Mouse (Mus musculus) C2C12 (cell line): Measurements from ENCODE around the gene Akap5.

ENCODE experiments used
- CEBPB ChIP-seq: IDR thresholded peaks from one replicate; pipeline ENCODE4 v1.6.1; 2011; ENCODE audit warnings: low read depth, mild to moderate bottlenecking, control low read depth, moderate library complexity
- CTCF ChIP-seq: IDR thresholded peaks from one replicate; pipeline ENCODE4 v1.5.1; 2011; ENCODE audit not compliant: control insufficient read depth, insufficient read depth, insufficient read length
- FOSL1 ChIP-seq: IDR thresholded peaks from one replicate; pipeline ENCODE4 v1.8.0; 2011; ENCODE audit warnings: mild to moderate bottlenecking, low read length; ENCODE audit not compliant: poor library complexity, insufficient read depth, severe bottlenecking
- MAX ChIP-seq: IDR thresholded peaks from one replicate; pipeline ENCODE4 v1.6.1; 2011; ENCODE audit warnings: mild to moderate bottlenecking, control low read depth
- MYOD1 ChIP-seq: IDR thresholded peaks from one replicate; pipeline ENCODE4 v1.6.1; 2011; ENCODE audit warnings: low read depth; ENCODE audit not compliant: control insufficient read depth, insufficient read length
- MYOG ChIP-seq: IDR thresholded peaks from one replicate; pipeline ENCODE4 v1.6.1; 2011; ENCODE audit not compliant: control insufficient read depth, insufficient read length; ENCODE audit errors: extremely low read depth
- USF1 ChIP-seq: IDR thresholded peaks from one replicate; pipeline ENCODE4 v1.6.1; 2011; ENCODE audit warnings: low read depth, mild to moderate bottlenecking, control low read depth, moderate library complexity

- no peak for TF ChIP-seq CTCF
- TF ChIP-seq MYOD1 = no peak
- no peak for TF ChIP-seq MAX
- no peak for TF ChIP-seq USF1
- TF ChIP-seq CEBPB = no peak
- no peak for TF ChIP-seq MYOG
- TF ChIP-seq FOSL1 = no peak
Observed at GRCm38 (mm10) chr12:76360868-76361267, 36.2 kb downstream of the Akap5 start.
